Mouse (Mus musculus) erythroblast, embryonic 14.5 days (primary cell): Measurements from ENCODE around the gene Ikzf3.

ENCODE experiments used
- GATA1 ChIP-seq: IDR thresholded peaks from 2 replicates; pipeline ENCODE4 v1.6.1; 2012; ENCODE audit warnings: low read length, inconsistent platforms, mixed read lengths
- TAL1 ChIP-seq: IDR thresholded peaks from 3 replicates; pipeline ENCODE4 v1.6.1; 2012; ENCODE audit warnings: low read length, inconsistent platforms, mixed read lengths

DNA sequence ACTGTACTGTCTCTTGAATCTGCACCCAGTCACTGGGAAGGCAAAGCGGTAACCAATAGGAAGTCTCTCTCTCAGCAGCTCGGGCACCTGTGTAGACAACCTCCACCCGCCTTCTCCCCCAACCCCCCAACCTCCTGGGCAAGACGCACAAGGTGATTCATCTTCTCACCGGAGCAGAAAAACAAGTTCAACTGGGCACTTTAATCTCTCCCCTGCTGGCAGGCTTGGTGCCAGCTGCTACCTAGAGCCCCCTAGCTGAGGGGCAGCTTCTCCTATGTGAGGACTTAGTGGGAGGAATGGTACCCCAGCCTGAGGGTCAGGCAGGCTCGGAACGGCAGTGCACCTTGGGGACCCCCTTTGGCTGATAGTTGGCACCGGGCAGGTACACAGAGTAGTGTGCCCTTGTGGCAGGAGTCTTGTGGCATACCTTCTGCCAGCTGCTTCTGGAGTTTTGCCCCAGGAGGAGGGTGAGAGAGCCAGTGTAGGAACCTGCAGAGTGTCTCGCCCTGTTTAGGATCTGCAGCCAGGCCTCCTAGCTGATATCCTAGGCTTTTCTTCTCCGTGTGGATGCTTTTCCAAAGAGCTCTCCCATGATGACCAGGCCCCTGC lies 126.8 kb downstream of the Ikzf3 start:
- TF ChIP-seq TAL1 (no peak), GATA1 (no peak)
